Mouse (Mus musculus): Measurements from ENCODE around the gene Tenm2.

DNA sequence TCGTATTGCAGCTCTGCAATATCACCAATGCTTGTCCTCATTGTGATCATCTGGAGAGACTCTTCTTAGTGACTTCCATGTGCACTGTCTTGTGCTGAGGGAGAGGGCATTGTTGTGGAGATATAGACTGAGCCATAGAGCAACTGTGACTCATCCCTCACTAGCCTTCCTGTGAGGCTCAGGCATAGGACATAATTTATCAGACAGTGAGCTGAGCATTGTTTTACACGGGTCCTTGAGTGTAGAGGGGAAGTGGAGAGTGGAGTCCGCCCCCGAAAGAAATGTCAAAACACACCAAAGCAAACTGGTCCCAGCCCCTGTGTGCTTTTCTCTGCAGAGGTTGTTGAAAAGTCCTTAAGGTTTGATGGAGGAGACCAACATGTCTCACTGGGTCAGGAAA lies 704.1 kb downstream of the Tenm2 start:
- no peak for TF ChIP-seq NELFE (IDR thresholded peaks at IDR 0.05; ENCODE audit: low read depth, low read length)
- TF ChIP-seq TBP (conservative IDR thresholded peaks at IDR 0.05; ENCODE audit: low read depth, low read length), result no peak
- no peak for TF ChIP-seq CTCF (conservative IDR thresholded peaks at IDR 0.05 in 1 of 2, IDR thresholded peaks at IDR 0.05 in 1 of 2; ENCODE audit: low read depth in 2 of 2, low read length in 2 of 2)
- no peak for TF ChIP-seq E2F4 (IDR thresholded peaks at IDR 0.05; ENCODE audit: insufficient replicate concordance, low read depth, low read length)
- TF ChIP-seq USF2 (conservative IDR thresholded peaks at IDR 0.05; ENCODE audit: low read depth, low read length), result no peak
- no peak for TF ChIP-seq GABPA (IDR thresholded peaks at IDR 0.05; ENCODE audit: insufficient replicate concordance, low read depth, low read length)
- no peak for TF ChIP-seq ZNF384 (IDR thresholded peaks at IDR 0.05; ENCODE audit: low read depth, low read length)
- no peak for TF ChIP-seq MYC (IDR thresholded peaks at IDR 0.05; ENCODE audit: low read depth, low read length)
- TF ChIP-seq POLR2A (IDR thresholded peaks at IDR 0.05; ENCODE audit: low read depth, low read length), result no peak
- TF ChIP-seq EP300 (IDR thresholded peaks at IDR 0.05; ENCODE audit: low read length), result no peak
- TF ChIP-seq NRF1 (IDR thresholded peaks at IDR 0.05; ENCODE audit: low read depth, low read length), result no peak
- no peak for TF ChIP-seq MAFK (IDR thresholded peaks at IDR 0.05; ENCODE audit: insufficient replicate concordance, low read length)
- no peak for TF ChIP-seq PAX5 (IDR thresholded peaks at IDR 0.05; ENCODE audit: low read length)
- TF ChIP-seq JUN (IDR thresholded peaks at IDR 0.05; ENCODE audit: insufficient read depth, low read depth, low read length), result no peak
